Mouse (Mus musculus) CH12.LX (cell line): ENCODE results near the gene Nfkb2.

Experiments used
- CHD2 ChIP-seq: IDR thresholded peaks from 2 replicates; pipeline ENCODE4 v1.6.1; 2011; ENCODE audit warnings: low read length, improper control_type of control experiment
- CTCF ChIP-seq, 2 experiments: IDR thresholded peaks in 1 of 2; conservative IDR thresholded peaks in 1 of 2; 2 replicates each; pipeline ENCODE4 v1.5.1; 2011 to 2012; ENCODE audit warnings: low read depth in 2 of 2, low read length in 2 of 2, improper control_type of control experiment in 1 of 2, inconsistent platforms in 1 of 2, mild to moderate bottlenecking in 1 of 2, moderate library complexity in 1 of 2
- EP300 ChIP-seq: IDR thresholded peaks from 2 replicates; pipeline ENCODE4 v1.6.1; 2011; ENCODE audit warnings: low read length, improper control_type of control experiment
- GABPA ChIP-seq: IDR thresholded peaks from 2 replicates; pipeline ENCODE4 v1.6.1; 2012; ENCODE audit warnings: low read depth, low read length, improper control_type of control experiment, inconsistent platforms; ENCODE audit not compliant: insufficient replicate concordance
- MAFK ChIP-seq: IDR thresholded peaks from 2 replicates; pipeline ENCODE4 v1.6.1; 2011; ENCODE audit warnings: low read length, improper control_type of control experiment; ENCODE audit not compliant: insufficient replicate concordance
- MAZ ChIP-seq: IDR thresholded peaks from 2 replicates; pipeline ENCODE4 v1.6.1; 2012; ENCODE audit warnings: low read depth, mild to moderate bottlenecking, inconsistent platforms, low read length, improper control_type of control experiment, moderate library complexity
- MYC ChIP-seq: IDR thresholded peaks from 2 replicates; pipeline ENCODE4 v1.6.1; 2011; ENCODE audit warnings: low read depth, mild to moderate bottlenecking, improper control_type of control experiment, low read length
- NELFE ChIP-seq: IDR thresholded peaks from 2 replicates; pipeline ENCODE4 v1.6.1; 2011; ENCODE audit warnings: low read depth, low read length, improper control_type of control experiment
- NRF1 ChIP-seq: IDR thresholded peaks from 2 replicates; pipeline ENCODE4 v1.6.1; 2014; ENCODE audit warnings: low read depth, mild to moderate bottlenecking, inconsistent platforms, low read length, improper control_type of control experiment, moderate library complexity
- POLR2A ChIP-seq: IDR thresholded peaks from 2 replicates; pipeline ENCODE4 v1.6.1; 2011; ENCODE audit warnings: low read depth, mild to moderate bottlenecking, improper control_type of control experiment, low read length
- RCOR1 ChIP-seq: conservative IDR thresholded peaks from 2 replicates; pipeline ENCODE4 v1.6.1; 2012; ENCODE audit warnings: low read depth, mild to moderate bottlenecking, inconsistent platforms, low read length, improper control_type of control experiment
- SIN3A ChIP-seq: IDR thresholded peaks from 2 replicates; pipeline ENCODE4 v1.6.1; 2012; ENCODE audit warnings: low read length, improper control_type of control experiment, inconsistent platforms
- SMC3 ChIP-seq: IDR thresholded peaks from 2 replicates; pipeline ENCODE4 v1.6.1; 2011; ENCODE audit warnings: low read depth, low read length, improper control_type of control experiment
- USF2 ChIP-seq: conservative IDR thresholded peaks from 2 replicates; pipeline ENCODE4 v1.6.1; 2011; ENCODE audit warnings: low read depth, low read length, improper control_type of control experiment

DNA sequence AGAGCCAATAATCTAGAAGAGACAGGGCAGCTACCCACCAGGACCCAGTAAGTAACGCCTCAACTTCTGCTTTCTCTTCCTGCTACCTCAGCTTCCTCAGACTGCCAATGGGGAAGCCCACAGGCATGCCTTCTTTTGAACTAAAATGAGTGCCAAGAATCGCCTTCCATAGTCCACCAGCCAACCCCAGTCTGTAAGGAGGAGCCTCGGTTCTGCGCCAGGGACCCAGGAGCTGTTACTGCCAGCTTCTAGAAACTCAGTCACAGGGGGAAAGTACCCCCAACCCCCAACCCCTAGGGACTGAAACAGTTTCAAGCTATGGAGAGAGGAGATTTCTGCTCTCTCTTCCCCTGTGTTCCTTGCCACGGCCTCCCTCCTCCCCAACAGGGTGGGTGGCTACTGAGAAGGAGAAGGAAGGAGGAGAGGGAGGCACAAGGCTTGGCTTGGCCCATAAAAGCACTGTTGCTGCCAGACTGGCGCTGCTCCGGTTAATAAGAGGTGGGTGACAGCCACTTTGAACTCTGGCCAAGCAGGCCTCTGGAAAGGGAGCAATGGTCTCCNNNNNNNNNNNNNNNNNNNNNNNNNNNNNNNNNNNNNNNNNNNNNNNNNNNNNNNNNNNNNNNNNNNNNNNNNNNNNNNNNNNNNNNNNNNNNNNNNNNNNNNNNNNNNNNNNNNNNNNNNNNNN is 35.3 kb downstream of the Nfkb2 start:
- TF ChIP-seq POLR2A (peak; percentile 60), SMC3 (no peak), SIN3A (peak; percentile 21; the same call in 1 of the 2 replicates), CTCF (conservative IDR thresholded peaks at IDR 0.05 in 1 of 2, IDR thresholded peaks at IDR 0.05 in 1 of 2; ENCODE audit: low read depth in 2 of 2, low read length in 2 of 2) (no peak; a peak in 1 of 4 replicates), MAZ (no peak), EP300 (peak; percentile 22), MYC (no peak), CHD2 (peak; percentile 57; the same call in 1 of the 2 replicates), NELFE (peak; percentile 52; the same call in 1 of the 2 replicates), USF2 (no peak), GABPA (no peak), NRF1 (peak; percentile 26; the same call in 1 of the 2 replicates), RCOR1 (no peak), MAFK (no peak)
